Mouse (Mus musculus) brain, embryonic 14.5 days (tissue): ENCODE measurements at regions not wholly inside any gene's neighbourhood (a gene's known extent, or its start where the extent isn't known, plus 50 kb on each side); places are given as distances from the start of the nearest gene placed in this dataset.
A peak's percentile ranks its signal among the peaks of the same experiment; 100 is the strongest.
"Not testable (repeated sequence)": the region's sequence is repeated elsewhere in the genome, so short reads cannot be mapped to it uniquely, and the experiment has no call there.

Experiments used
- CTCF ChIP-seq: fragments of 200-500 bp; IDR thresholded peaks from 2 replicates; pipeline ENCODE4 v1.5.1; 2012; ENCODE audit warnings: inconsistent platforms, mild to moderate bottlenecking, moderate library complexity, borderline replicate concordance; ENCODE audit not compliant: insufficient read depth, insufficient read length; ENCODE audit errors: extremely low read depth
- POLR2A ChIP-seq: fragments of 200-500 bp; IDR thresholded peaks from 2 replicates; pipeline ENCODE4 v1.6.1; 2012; ENCODE audit warnings: mild to moderate bottlenecking, inconsistent platforms, borderline replicate concordance; ENCODE audit not compliant: poor library complexity, insufficient read depth, insufficient read length, severe bottlenecking; ENCODE audit errors: extremely low read depth

GRCm38 (mm10) chr8:86231994-86232393 lies 348.5 kb downstream of the Abcc12 start:
- TF ChIP-seq CTCF = peak; percentile 28; the same call in 1 of the 2 replicates
- TF ChIP-seq POLR2A = not testable (repeated sequence)
